ENCODE assay signal across 14 mouse cellular contexts in the genomic region with DNA sequence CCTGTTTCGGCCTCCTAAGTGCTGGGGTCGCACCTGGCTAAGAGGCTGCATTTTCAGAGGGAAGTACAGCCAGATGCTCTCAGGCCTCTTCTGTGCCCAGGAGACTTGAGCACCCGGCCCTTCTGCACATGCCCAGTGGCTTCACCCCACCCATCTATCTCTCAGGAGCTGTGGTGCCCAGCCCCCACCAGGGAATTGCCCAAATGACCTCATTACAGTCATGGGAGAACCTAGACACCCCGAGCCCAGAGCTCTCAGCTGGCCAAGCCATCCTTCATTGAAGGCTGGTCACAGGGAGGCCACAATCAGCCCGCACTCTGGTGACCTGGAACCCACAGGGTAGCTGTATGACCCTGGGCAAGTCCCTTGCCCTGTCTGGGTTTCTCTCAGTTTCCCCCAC. TPM values are rescaled to one million over a fixed set of nuclear protein-coding genes. Genes with fewer than 3 reads are reported as not detected.
DNase-seq lines count a peak whose midpoint lies in the region; ATAC-seq lines count a peak whose summit lies in the region.
"Had no signal": no experiment of that assay in that cellular context is flagged by ENCODE, and none has a peak within 500 bp of the region (broad histone marks: within the 10 kb centered on the region; RNA-seq: fewer than 3 reads in every experiment).

No protein-coding gene starts in this region.

- no peaks in the 10 kb centered on the region for H3K9me3 ChIP-seq in liver, embryonic 11.5 days (ENCODE audit: control insufficient read depth, low read length)
- H3K9me3 ChIP-seq in liver, embryonic 12.5 days (replicated peaks) = no peaks in the 10 kb centered on the region
- H3K9me3 ChIP-seq in intestine, embryonic 16.5 days (ENCODE audit: control insufficient read depth, low read length) = no peaks in the 10 kb centered on the region

- WGBS in liver, embryonic 11.5 days = 68% methylated on average over 5 of the region's 5 CpGs
- WGBS in liver, embryonic 12.5 days (ENCODE audit: insufficient replicate concordance) = 56% methylated on average over 5 of the region's 5 CpGs
- 74% methylated on average over 5 of the region's 5 CpGs for whole genome bisulfite sequencing in intestine, embryonic 16.5 days

- no peak for ATAC-seq in liver, embryonic 11.5 days (replicated peaks; ENCODE audit: low FRiP score)
- no peak for ATAC-seq in liver, embryonic 12.5 days
- ATAC-seq in intestine, embryonic 16.5 days = no peak
- no peak for ATAC-seq in cerebellum, adult (ENCODE audit: insufficient number of reproducible peaks, low FRiP score, low TSS enrichment)
- ATAC-seq: hindbrain, postnatal 0 days had no signal

- no peak overlapping the region for H3K9ac ChIP-seq in liver, embryonic 11.5 days (ENCODE audit: low read depth, low read length)
- no peak overlapping the region for H3K9ac ChIP-seq in liver, embryonic 12.5 days
- no peak overlapping the region for H3K9ac ChIP-seq in intestine, embryonic 16.5 days (ENCODE audit: low read depth, low read length)

- H3K36me3 ChIP-seq in liver, embryonic 11.5 days (ENCODE audit: control insufficient read depth, insufficient read depth, low read length) = 0 out of 2 replicates have a peak, but pooled peaks cover 2% of the 10 kb centered on the region
- no peaks in the 10 kb centered on the region for H3K36me3 ChIP-seq in liver, embryonic 12.5 days
- H3K36me3 ChIP-seq in intestine, embryonic 16.5 days (ENCODE audit: control insufficient read depth, insufficient read depth, low read length) = no peaks in the 10 kb centered on the region

- no peak overlapping the region for H3K27ac ChIP-seq in liver, embryonic 11.5 days (ENCODE audit: low read depth, low read length)
- H3K27ac ChIP-seq in liver, embryonic 12.5 days = no peak overlapping the region
- H3K27ac ChIP-seq in intestine, embryonic 16.5 days (ENCODE audit: low read length) = no peak overlapping the region
- H3K27ac ChIP-seq: hindbrain, postnatal 0 days had no signal

- peak overlapping the region; percentile 98 for H3K4me2 ChIP-seq in liver, embryonic 11.5 days
- no peak overlapping the region for H3K4me2 ChIP-seq in liver, embryonic 12.5 days
- H3K4me2 ChIP-seq in intestine, embryonic 16.5 days (ENCODE audit: low read depth, low read length) = peak overlapping the region; percentile 19; the same call in 1 of the 2 replicates

- DNase-seq in heart, adult 11 months = peak; percentile 95
- DNase-seq in heart, postnatal 14 days = no peak
- no peak for DNase-seq in liver, embryonic 11.5 days (ENCODE audit: low spot score)
- DNase-seq in Muller cell, postnatal 12 days (ENCODE audit: inconsistent ontology term) = peak; percentile 65
- no peak for DNase-seq in cerebellum, adult 9-11 months
- DNase-seq: left cerebral cortex, postnatal 4 days; right cerebral cortex, postnatal 14 days had no signal

- H3K27me3 ChIP-seq in liver, embryonic 11.5 days (replicated peaks; ENCODE audit: control insufficient read depth, insufficient read depth, low read length) = peaks cover 32% of the 10 kb centered on the region
- H3K27me3 ChIP-seq in liver, embryonic 12.5 days (replicated peaks) = peaks cover 43% of the 10 kb centered on the region
- H3K27me3 ChIP-seq in intestine, embryonic 16.5 days (replicated peaks; ENCODE audit: control insufficient read depth, insufficient read depth, low read length) = peaks cover 18% of the 10 kb centered on the region

- H3K4me3 ChIP-seq in liver, embryonic 11.5 days (ENCODE audit: low read depth, low read length) = no peak overlapping the region
- no peak overlapping the region for H3K4me3 ChIP-seq in liver, embryonic 12.5 days
- peak overlapping the region; percentile 21; the same call in 1 of the 2 replicates for H3K4me3 ChIP-seq in intestine, embryonic 16.5 days (ENCODE audit: low read length)
- H3K4me3 ChIP-seq: erythroblast, embryonic 14.5 days had no signal

- intact Hi-C loops in heart, postnatal 14 days (cut with DNase I) = no loop called here

- peaks cover 45% of the 10 kb centered on the region for H3K4me1 ChIP-seq in liver, embryonic 11.5 days (replicated peaks; ENCODE audit: control insufficient read depth, insufficient read depth, low read length)
- H3K4me1 ChIP-seq in liver, embryonic 12.5 days = peaks cover 38% of the 10 kb centered on the region
- peaks cover 64% of the 10 kb centered on the region for H3K4me1 ChIP-seq in intestine, embryonic 16.5 days (ENCODE audit: control insufficient read depth, insufficient read depth, low read length)

RNA-seq across cellular contexts. Expression of a gene that starts 5.8 kb away (rescaled TPM):
- total RNA-seq in heart, postnatal 14 days (2021) = 100 to 1,000 TPM; 113 to 133 TPM
- polyA plus RNA-seq in liver, embryonic 11.5 days (2014; fragmentation: Nextera tagmentation; extraction: Ambion mirVana) = 25.6 and 27.8 TPM in 2 replicates
- 16.2 TPM in 2 replicates for polyA plus RNA-seq in liver, embryonic 12.5 days (2016; fragmentation: Nextera tagmentation; extraction: Ambion mirVana)
- 18.7 and 19.3 TPM in 2 replicates for polyA plus RNA-seq in intestine, embryonic 16.5 days (2015; fragmentation: Nextera tagmentation; extraction: Ambion mirVana)

RNA-seq across cellular contexts. Expression of a gene that starts 44.3 kb away (rescaled TPM):
- not detected for total RNA-seq in heart, postnatal 14 days (2021)
- not detected in 2 replicates for polyA plus RNA-seq in liver, embryonic 11.5 days (2014; fragmentation: Nextera tagmentation; extraction: Ambion mirVana)
- polyA plus RNA-seq in liver, embryonic 12.5 days (2016; fragmentation: Nextera tagmentation; extraction: Ambion mirVana) = not detected in 2 replicates
- not detected in 2 replicates for polyA plus RNA-seq in intestine, embryonic 16.5 days (2015; fragmentation: Nextera tagmentation; extraction: Ambion mirVana)
- total RNA-seq: left cerebral cortex, postnatal 4 days; midbrain, postnatal 0 days had no signal
- polyA plus RNA-seq: brain, embryonic 14.5 days; erythroblast, embryonic 14.5 days; hindbrain, postnatal 0 days; midbrain, postnatal 0 days had no signal

RNA-seq across cellular contexts. Expression of a gene that starts 57.5 kb away (rescaled TPM):
- under 1 TPM; 0.07 to 0.12 TPM for total RNA-seq in heart, postnatal 14 days (2021)
- 0.06 TPM in 1 of 2 replicates, not detected in the other for polyA plus RNA-seq in liver, embryonic 11.5 days (2014; fragmentation: Nextera tagmentation; extraction: Ambion mirVana)
- not detected in 2 replicates for polyA plus RNA-seq in liver, embryonic 12.5 days (2016; fragmentation: Nextera tagmentation; extraction: Ambion mirVana)
- polyA plus RNA-seq in intestine, embryonic 16.5 days (2015; fragmentation: Nextera tagmentation; extraction: Ambion mirVana) = 0.31 TPM in 1 of 2 replicates, not detected in the other
- polyA plus RNA-seq: erythroblast, embryonic 14.5 days had no signal

Comparison
In these comparisons a context has a peak if more than half of its experiments do, and no peak if none do; other contexts are left out.
1. DNase-seq: peak in heart, adult 11 months (single experiment) and Muller cell, postnatal 12 days (single experiment); none in heart, postnatal 14 days (0 of 2), liver, embryonic 11.5 days (single experiment) and cerebellum, adult 9-11 months (single experiment).